Mouse (Mus musculus) forebrain, embryonic 13.5 days (tissue): Measurements from ENCODE around the gene Dusp27. TPM values are rescaled to one million over a fixed set of nuclear protein-coding genes. Genes with fewer than 3 reads are reported as not detected.
"Not testable (repeated sequence)": the region's sequence is repeated elsewhere in the genome, so short reads cannot be mapped to it uniquely, and the experiment has no call there.

Experiments used
- ATAC-seq: fragments of 200-750 bp; cut with Nextera tagmentation; 2 replicates; pipeline ENCODE4 v1.8.0; 2017
- H3K27ac ChIP-seq: fragments of 300-500 bp; sonication (generic); 2 replicates; pipeline ENCODE4 v1.5.1; 2015; ENCODE audit warnings: inconsistent platforms, mild to moderate bottlenecking, moderate library complexity
- H3K27me3 ChIP-seq: fragments of 300-500 bp; sonication (generic); 2 replicates; pipeline ENCODE4 v1.6.1; 2015; ENCODE audit warnings: mild to moderate bottlenecking, inconsistent platforms
- H3K36me3 ChIP-seq: fragments of 300-500 bp; sonication (generic); 2 replicates; pipeline ENCODE4 v1.6.1; 2015; ENCODE audit warnings: mild to moderate bottlenecking, inconsistent platforms; ENCODE audit not compliant: poor library complexity, severe bottlenecking
- H3K4me1 ChIP-seq: fragments of 300-500 bp; sonication (generic); 2 replicates; pipeline ENCODE4 v1.6.1; 2015; ENCODE audit warnings: inconsistent platforms
- H3K4me2 ChIP-seq: fragments of 300-500 bp; sonication (generic); 2 replicates; pipeline ENCODE4 v1.6.1; 2015; ENCODE audit warnings: inconsistent platforms, mild to moderate bottlenecking, moderate library complexity
- H3K4me3 ChIP-seq: fragments of 300-500 bp; sonication (generic); 2 replicates; pipeline ENCODE4 v1.5.1; 2015; ENCODE audit warnings: mild to moderate bottlenecking, inconsistent platforms
- H3K9ac ChIP-seq: fragments of 300-500 bp; sonication (generic); 2 replicates; pipeline ENCODE4 v1.6.1; 2015; ENCODE audit warnings: mild to moderate bottlenecking, inconsistent platforms
- H3K9me3 ChIP-seq: fragments of 300-500 bp; sonication (generic); replicated peaks from 2 replicates; pipeline ENCODE4 v1.6.1; 2016; ENCODE audit warnings: inconsistent platforms
- WGBS: fragments of 180-500 bp; shearing (Covaris S2); methylation state at CpG from one replicate; pipeline ENCODE4 v1.1.7; 2015; 5-methylcytosine and 5-hydroxymethylcytosine counted together
- polyA plus RNA-seq: library from polyadenylated mRNA; unstranded; fragments of >200 nt; fragmentation: Nextera tagmentation; extraction: Ambion mirVana; gene quantifications from 2 replicates; pipeline ENCODE4 v1.2.1, GENCODE M21; 2015

Gene Dusp27
- polyA plus RNA-seq, 1 experiment from 2014 or later = 0.80 TPM

DNA sequence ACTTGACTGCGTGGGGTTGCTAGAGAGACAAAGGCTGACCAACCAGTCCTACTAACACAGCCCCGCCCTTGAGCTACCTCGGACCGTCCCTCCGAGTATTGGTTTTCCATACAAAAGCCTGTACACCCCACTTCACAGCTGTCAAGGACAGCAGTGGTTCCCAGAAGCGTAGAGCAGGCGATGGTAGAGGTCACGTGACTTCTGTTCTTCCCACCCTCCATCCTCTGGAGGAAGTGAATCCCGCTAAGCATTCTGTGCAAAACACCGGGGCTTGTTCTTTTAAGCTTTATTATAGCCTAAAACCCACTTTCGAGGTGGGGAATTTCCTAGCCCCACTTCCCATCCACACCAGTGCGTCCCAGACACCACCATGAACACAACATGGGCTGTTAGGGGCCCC, 30.0 kb upstream of the Dusp27 start:
- H3K9ac ChIP-seq = no peak overlapping the region
- peaks cover 10% of the 10 kb centered on the region for H3K4me1 ChIP-seq
- no peak overlapping the region for H3K27ac ChIP-seq
- no peak for ATAC-seq
- no peak overlapping the region for H3K4me2 ChIP-seq
- H3K36me3 ChIP-seq = no peaks in the 10 kb centered on the region
- WGBS = 88% methylated on average over 12 of the region's 12 CpGs
- H3K27me3 ChIP-seq = peaks cover 40% of the 10 kb centered on the region
- H3K4me3 ChIP-seq = no peak overlapping the region
- H3K9me3 ChIP-seq = no peaks in the 10 kb centered on the region

DNA sequence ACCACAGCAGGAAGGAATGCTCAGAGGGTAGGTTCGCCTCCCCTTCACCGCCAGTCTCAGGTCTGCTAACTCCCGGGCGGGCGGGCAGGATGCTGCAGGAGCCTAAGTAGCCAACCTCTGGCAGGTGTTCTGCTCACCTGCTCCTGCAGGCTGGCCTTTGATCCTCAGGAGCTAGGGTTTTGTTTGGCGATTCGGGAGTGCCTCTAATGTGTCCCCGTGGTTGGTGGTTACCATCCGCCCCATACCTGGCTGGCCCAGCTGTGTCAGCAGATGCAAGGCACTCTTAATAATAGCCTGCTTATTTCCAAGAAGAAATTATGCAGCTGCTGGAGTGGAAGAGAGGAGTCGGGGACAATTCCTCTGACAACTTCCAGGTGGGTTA, 27.4 kb upstream of the Dusp27 start:
- H3K9me3 ChIP-seq = no peaks in the 10 kb centered on the region
- H3K27me3 ChIP-seq = peaks cover 40% of the 10 kb centered on the region
- H3K27ac ChIP-seq = no peak overlapping the region
- no peaks in the 10 kb centered on the region for H3K36me3 ChIP-seq
- ATAC-seq = no peak
- no peak overlapping the region for H3K4me3 ChIP-seq
- H3K4me1 ChIP-seq = peaks cover 4% of the 10 kb centered on the region; the same call in 1 of the 2 replicates
- no peak overlapping the region for H3K4me2 ChIP-seq
- H3K9ac ChIP-seq = no peak overlapping the region
- 67% methylated on average over 10 of the region's 10 CpGs for WGBS

DNA sequence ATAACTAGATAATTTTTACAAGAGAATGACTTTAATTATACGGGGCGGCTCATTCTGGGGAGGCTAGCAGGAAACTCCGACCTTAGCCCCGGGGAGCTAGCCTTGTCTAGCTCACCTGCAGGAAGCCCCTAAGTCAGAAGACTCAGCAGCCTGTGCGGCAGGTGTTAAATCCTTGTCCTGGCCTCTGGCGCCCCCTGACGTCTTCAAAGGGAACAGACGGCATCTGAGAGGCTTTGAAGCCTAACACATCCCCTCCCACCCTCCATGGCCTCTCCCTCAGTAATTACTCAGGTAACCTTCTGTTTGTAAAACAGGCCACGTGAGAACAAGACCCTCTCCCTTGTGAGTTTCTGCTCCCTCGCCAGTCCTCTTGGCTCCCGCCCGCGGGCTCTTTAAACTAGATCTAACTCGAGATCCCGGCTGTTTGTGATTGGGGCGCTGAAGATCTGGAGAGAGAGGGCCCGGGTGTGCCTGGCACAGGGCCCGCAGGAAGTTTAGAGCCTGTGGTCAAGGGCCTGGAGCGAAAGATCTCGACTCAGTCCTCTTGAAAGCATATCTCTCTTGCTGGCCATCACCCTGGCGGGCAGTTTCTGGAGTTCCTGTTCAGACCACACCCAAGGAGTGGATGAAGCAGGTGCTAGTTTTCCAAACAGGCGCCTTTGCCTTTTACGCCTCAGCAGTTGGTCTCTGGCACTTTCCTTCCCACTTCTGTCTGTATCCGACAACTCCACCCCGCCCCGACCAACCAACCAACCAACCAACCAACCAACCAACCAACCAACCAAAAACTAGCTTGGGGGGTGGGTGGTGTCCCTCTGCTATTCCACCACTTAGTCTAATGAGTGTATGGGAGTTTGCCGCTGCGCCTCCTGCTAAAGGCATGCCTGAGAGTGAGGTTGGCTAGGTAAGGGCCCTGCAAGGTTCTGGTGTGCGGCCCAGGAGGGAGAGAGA, 26.7 kb upstream of the Dusp27 start:
- H3K4me1 ChIP-seq = peaks cover 4% of the 10 kb centered on the region; the same call in 1 of the 2 replicates
- H3K36me3 ChIP-seq = no peaks in the 10 kb centered on the region
- H3K27me3 ChIP-seq = peaks cover 33% of the 10 kb centered on the region
- 0 out of 2 replicates have a peak overlapping the region, but pooled peaks have one; percentile 15 for H3K4me3 ChIP-seq
- no peaks in the 10 kb centered on the region for H3K9me3 ChIP-seq
- peak overlapping the region; percentile 37 for H3K4me2 ChIP-seq
- WGBS = 20% methylated on average over 29 of the region's 29 CpGs
- no peak overlapping the region for H3K9ac ChIP-seq
- ATAC-seq = peak; percentile 42
- no peak overlapping the region for H3K27ac ChIP-seq

DNA sequence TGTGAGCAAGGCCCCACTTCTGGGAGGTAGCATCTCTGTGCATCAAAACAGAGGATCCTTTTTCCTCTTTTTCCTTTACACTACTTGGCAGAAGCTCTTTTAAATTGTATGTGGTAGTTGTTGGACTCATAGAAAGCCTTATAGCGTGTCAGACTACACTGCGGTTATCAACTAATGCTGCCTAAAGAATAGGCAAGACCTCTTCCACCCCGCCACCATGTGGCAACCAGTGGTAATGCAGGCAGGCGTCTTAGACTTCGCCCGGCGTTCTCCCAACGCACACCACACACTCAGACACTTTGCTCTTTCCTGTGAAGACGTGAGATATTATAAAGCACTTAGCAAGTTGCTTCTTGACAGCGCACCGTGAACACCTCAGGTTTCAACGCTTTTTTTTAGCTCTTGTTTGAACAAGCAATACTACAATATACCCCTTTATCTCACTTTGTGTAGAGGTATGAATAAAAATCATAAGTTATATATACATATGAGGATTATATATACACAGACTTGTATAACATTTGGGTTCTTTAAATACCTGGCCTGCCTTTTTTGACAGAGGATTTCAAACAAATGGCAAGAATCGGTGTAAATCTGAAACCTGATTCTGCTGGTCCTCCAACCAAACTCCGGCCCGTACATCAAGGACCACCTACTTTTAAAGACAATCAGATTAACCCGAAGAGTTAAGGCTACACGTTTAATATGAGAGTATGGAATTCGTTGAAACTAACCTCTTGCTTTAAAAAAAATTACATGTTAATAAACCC, 25.8 kb upstream of the Dusp27 start:
- no peaks in the 10 kb centered on the region for H3K36me3 ChIP-seq
- 11% methylated on average over 18 of the region's 18 CpGs for WGBS
- H3K4me2 ChIP-seq = no peak overlapping the region

DNA sequence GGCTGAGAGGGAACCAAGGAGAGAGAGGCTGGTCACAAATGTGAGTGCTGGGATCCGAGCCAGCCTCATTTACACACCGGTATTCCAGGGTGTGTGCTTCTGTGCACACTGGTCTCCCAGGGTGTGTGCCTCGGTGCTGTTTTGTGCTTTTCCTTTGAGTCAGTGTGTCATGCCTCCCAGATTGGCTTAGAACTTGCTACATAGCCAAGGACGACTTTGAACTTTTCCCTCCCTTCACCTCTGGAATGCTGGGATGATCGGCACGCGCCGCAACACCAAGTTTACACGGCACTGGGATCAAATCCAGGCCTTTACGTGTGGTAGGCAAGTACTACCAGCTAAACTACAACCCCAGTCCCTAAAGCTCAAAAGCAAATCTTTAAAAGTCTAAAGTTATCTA, 24.3 kb upstream of the Dusp27 start:
- Histone ChIP-seq H3K4me3 (no peak overlapping the region), H3K27me3 (peaks cover 21% of the 10 kb centered on the region), H3K4me1 (peaks cover 4% of the 10 kb centered on the region; the same call in 1 of the 2 replicates), H3K9me3 (no peaks in the 10 kb centered on the region), H3K4me2 (no peak overlapping the region), H3K36me3 (no peaks in the 10 kb centered on the region), H3K27ac (no peak overlapping the region), H3K9ac (no peak overlapping the region)
- no peak for ATAC-seq
- 90% methylated on average over 10 of the region's 10 CpGs for WGBS

More for the DNA sequence above, 25.8 kb upstream of the Dusp27 start:
- Histone ChIP-seq H3K9me3 (no peaks in the 10 kb centered on the region), H3K9ac (no peak overlapping the region), H3K4me1 (peaks cover 4% of the 10 kb centered on the region; the same call in 1 of the 2 replicates), H3K4me3 (no peak overlapping the region), H3K27me3 (peaks cover 25% of the 10 kb centered on the region), H3K27ac (no peak overlapping the region)
- ATAC-seq = peak; percentile 73

DNA sequence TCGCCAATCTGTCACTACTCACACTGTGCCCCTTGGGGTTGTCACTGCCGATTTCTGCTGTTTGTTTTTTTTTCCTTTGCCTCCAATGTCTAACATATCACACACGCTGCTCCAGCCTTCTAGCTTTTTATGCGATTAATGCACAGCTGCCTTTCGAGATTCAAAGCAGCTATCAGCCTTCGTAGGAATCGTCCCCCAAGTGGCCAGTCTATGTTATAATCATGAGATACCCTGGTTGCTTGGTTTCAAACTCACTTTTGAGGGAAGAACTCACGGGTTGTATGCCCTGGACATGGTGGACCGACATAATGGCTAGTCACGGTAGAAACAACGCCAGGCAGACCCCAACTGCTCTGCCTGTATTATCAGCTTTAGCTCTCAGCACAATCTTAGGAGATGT, 23.6 kb upstream of the Dusp27 start:
- ATAC-seq = no peak
- Histone ChIP-seq H3K9ac (no peak overlapping the region), H3K9me3 (no peaks in the 10 kb centered on the region), H3K4me1 (peaks cover 4% of the 10 kb centered on the region; the same call in 1 of the 2 replicates), H3K27ac (no peak overlapping the region), H3K4me2 (no peak overlapping the region), H3K36me3 (no peaks in the 10 kb centered on the region), H3K4me3 (no peak overlapping the region), H3K27me3 (peaks cover 21% of the 10 kb centered on the region)
- WGBS = 56% methylated on average over 11 of the region's 11 CpGs

DNA sequence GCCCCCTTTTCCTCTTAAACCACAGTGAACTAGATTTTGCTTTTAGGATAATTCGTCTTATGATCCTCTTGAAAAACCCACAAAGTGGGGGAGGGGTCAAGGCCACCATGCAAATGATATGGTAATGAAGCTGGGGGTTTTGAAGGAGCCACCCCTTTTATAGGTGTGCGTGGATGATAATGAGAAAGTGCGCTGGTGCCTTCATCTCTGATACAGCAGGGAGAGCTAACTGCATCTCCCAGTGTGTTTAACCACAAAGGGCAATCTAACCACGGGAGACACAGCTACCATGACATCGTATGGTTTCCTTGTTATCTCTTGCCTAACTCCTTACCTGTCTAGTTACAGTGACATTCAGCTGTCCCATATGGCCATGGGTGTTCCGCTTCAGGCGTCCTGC, 22.3 kb upstream of the Dusp27 start:
- no peak for ATAC-seq
- H3K27ac ChIP-seq = no peak overlapping the region
- peaks cover 12% of the 10 kb centered on the region for H3K27me3 ChIP-seq
- no peak overlapping the region for H3K4me3 ChIP-seq
- no peak overlapping the region for H3K9ac ChIP-seq
- H3K9me3 ChIP-seq = no peaks in the 10 kb centered on the region
- peaks cover 4% of the 10 kb centered on the region; the same call in 1 of the 2 replicates for H3K4me1 ChIP-seq
- WGBS = 86% methylated on average over 7 of the region's 7 CpGs
- no peak overlapping the region for H3K4me2 ChIP-seq
- H3K36me3 ChIP-seq = no peaks in the 10 kb centered on the region

DNA sequence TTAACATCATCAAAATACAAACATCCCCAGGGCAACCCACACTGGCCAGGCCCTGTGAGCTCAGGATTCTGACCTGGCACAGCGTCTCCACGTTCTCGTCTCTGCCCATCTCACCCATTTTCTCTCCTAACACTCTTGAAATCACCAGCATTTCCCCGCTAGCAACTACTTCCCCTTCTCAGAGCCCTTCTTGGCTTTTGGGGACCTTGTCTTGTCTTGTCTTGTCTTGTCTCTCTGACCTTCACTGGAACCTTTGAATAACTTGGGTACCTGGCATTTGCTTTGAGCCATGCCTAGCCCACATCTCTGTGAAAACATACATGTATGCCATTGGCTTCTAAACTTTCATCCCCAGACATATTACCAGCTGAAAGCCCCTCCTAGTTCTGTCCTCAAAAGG, 21.7 kb upstream of the Dusp27 start:
- Histone ChIP-seq H3K9me3 (no peaks in the 10 kb centered on the region), H3K9ac (no peak overlapping the region), H3K27me3 (peaks cover 6% of the 10 kb centered on the region), H3K4me2 (no peak overlapping the region), H3K4me1 (peaks cover 2% of the 10 kb centered on the region; the same call in 1 of the 2 replicates), H3K36me3 (no peaks in the 10 kb centered on the region), H3K27ac (no peak overlapping the region), H3K4me3 (no peak overlapping the region)
- ATAC-seq = no peak
- WGBS = 84% methylated on average over 4 of the region's 4 CpGs

DNA sequence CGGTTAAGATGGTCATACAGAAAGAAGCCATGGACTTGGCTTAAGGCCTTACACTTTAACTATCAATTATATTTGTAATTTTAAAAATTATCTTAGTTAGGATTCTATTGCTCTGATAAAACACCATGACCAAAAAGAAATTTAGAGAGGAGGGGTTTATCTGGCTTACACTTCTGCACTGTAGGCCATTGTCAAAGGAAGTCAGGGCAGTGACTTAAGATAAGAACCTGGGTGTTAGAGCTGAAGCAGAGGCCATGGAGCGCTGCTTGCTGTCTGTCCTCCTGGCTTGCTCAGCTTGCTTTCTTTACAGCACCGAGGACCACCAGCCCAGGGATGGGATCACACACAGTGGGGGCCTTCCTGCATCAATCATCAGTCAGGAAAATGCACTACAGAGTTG, 19.9 kb upstream of the Dusp27 start:
- Histone ChIP-seq H3K9ac (no peak overlapping the region), H3K4me3 (no peak overlapping the region), H3K9me3 (no peaks in the 10 kb centered on the region), H3K27me3 (0 out of 2 replicates have a peak, but pooled peaks cover 4% of the 10 kb centered on the region), H3K4me2 (no peak overlapping the region), H3K27ac (no peak overlapping the region), H3K4me1 (no peaks in the 10 kb centered on the region), H3K36me3 (no peaks in the 10 kb centered on the region)
- ATAC-seq = no peak
- WGBS = 75% methylated on average over 3 of the region's 3 CpGs

DNA sequence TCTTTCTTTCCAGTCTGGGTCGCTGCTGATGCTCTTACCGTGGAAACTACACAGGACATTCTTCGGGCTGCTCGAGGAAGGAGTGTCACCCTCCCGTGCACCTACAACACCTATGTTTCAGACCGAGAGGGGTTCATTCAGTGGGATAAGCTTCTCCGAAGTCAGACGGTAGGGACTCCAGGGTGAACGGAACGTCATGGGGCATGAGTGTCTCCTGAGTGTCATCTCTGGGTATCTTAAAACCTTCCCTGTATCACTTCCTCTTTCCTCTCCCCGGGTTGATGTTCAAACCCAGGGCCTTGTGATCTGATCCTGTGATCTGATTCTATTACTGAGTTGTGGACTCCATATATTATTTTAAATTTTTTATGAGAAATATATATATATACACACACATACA, 18.9 kb upstream of the Dusp27 start:
- Histone ChIP-seq H3K4me1 (no peaks in the 10 kb centered on the region), H3K4me2 (no peak overlapping the region), H3K9ac (no peak overlapping the region), H3K27me3 (0 out of 2 replicates have a peak, but pooled peaks cover 4% of the 10 kb centered on the region), H3K4me3 (no peak overlapping the region), H3K9me3 (no peaks in the 10 kb centered on the region), H3K27ac (no peak overlapping the region), H3K36me3 (no peaks in the 10 kb centered on the region)
- 90% methylated on average over 11 of the region's 11 CpGs for WGBS
- ATAC-seq = no peak

DNA sequence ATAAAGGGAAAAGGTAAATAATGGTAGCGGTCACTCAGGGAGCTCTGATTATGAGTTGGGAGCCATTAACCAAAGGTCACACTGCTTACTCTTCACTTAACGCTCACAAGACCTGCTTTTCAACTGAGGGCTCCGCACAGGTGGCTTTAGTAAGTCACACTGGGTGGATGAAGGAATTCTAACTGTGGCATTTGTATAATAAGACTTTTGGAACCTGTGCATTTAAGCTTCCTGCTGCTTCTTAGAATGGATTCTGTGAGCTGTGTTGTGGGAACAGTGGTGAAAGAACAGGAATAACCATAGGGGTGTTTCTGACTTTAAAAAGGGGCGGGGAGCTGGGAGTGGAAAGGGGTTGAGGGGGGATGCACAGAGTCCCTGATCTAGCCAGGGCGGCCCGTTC, 14.6 kb upstream of the Dusp27 start:
- Histone ChIP-seq H3K4me2 (no peak overlapping the region), H3K36me3 (no peaks in the 10 kb centered on the region), H3K9me3 (no peaks in the 10 kb centered on the region), H3K27ac (no peak overlapping the region), H3K4me3 (no peak overlapping the region), H3K27me3 (no peaks in the 10 kb centered on the region), H3K9ac (no peak overlapping the region), H3K4me1 (peaks cover 14% of the 10 kb centered on the region)
- WGBS = 75% methylated on average over 6 of the region's 6 CpGs
- ATAC-seq = no peak

DNA sequence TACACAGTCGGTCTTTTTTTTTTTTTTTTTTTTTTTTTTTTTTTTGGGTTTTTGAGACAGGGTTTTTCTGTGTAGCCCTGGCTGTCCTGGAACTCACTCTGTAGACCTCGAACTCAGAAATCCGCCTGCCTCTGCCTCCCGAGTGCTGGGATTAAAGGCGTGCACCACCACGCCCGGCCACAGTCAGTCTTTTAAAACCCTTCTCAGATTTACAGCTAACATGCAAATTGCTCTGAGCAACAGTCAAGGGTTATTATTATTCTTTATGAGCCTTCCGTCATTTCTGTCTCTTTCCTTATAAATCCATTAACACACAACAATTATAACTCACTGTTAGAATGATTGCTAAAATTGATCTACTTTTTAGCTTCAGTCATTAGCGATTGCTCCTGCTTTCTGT, 14.1 kb upstream of the Dusp27 start:
- WGBS = 90% methylated on average over 9 of the region's 9 CpGs
- not testable (repeated sequence) for H3K27ac ChIP-seq, H3K36me3 ChIP-seq, H3K9ac ChIP-seq, H3K27me3 ChIP-seq, H3K4me2 ChIP-seq, ATAC-seq, H3K4me3 ChIP-seq, H3K9me3 ChIP-seq
- peaks cover 14% of the 10 kb centered on the region for H3K4me1 ChIP-seq
